8 mouse cellular contexts compared by ENCODE assay signal in the genomic region with DNA sequence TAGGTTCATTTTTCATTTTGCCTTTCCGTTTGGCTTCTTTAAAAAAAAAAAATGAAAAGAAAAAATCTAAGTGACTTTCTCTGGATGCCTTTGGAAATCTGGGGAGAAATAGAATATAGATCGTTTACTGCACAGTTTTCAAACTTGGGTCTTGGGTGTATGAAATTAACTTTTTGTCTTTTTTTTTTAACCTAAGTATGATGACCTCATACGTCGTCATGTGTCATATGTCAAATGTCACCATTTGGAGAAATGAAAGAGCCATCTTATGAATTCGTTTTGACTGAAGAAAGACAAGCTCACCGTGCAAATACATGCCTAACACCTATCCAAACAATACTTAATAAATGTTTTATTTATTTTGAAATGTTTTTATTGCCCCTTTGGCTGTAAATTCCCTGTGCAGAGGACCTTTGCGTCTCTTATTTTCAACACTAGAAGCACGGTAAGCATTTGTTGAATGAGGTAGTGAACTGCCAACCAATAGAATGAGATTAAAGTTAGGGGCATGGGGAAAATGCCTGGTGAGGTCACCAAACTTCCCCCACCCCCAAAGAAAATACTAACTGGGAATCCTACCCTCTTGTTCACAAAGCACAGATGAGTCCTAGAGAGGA. TPM values are rescaled to one million over a fixed set of nuclear protein-coding genes. Genes with fewer than 3 reads are reported as not detected.
A peak's percentile ranks its signal among the peaks of the same experiment; 100 is the strongest.
DNase-seq lines count a peak whose midpoint lies in the region; ATAC-seq and TF ChIP-seq lines count a peak whose summit lies in the region.

No protein-coding gene starts in this region.

- H3K9me3 ChIP-seq in forebrain, embryonic 13.5 days (replicated peaks), result no peaks in the 10 kb centered on the region
- H3K9me3 ChIP-seq in liver, embryonic 16.5 days (replicated peaks; ENCODE audit: control insufficient read depth, low read length), result no peaks in the 10 kb centered on the region

- DNase-seq in heart, adult 2 months, result no peak
- no peak for DNase-seq in heart, adult 9 months (ENCODE audit: low spot score in 2 of 2)
- DNase-seq in layer of hippocampus, postnatal 36 days, result no peak
- no peak for DNase-seq in frontal cortex, postnatal 25 days (ENCODE audit: low spot score in 2 of 2)
- DNase-seq in frontal cortex, adult 2 months (ENCODE audit: extremely low spot score in 1 of 2, low spot score in 1 of 2), result no peak

- no peak for TF ChIP-seq EP300 in heart, adult 2 months (IDR thresholded peaks at IDR 0.05; ENCODE audit: insufficient read depth, low read depth, low read length)

- H3K4me3 ChIP-seq in heart, adult 2 months, result peak overlapping the region; percentile 99
- peak overlapping the region; percentile 97 for H3K4me3 ChIP-seq in forebrain, embryonic 13.5 days
- peak overlapping the region; percentile 96 for H3K4me3 ChIP-seq in liver, embryonic 16.5 days (ENCODE audit: low read depth, low read length)

- H3K27me3 ChIP-seq in heart, adult 2 months (ENCODE audit: control insufficient read depth, insufficient read depth, low read length), result no peaks in the 10 kb centered on the region
- peaks cover 7% of the 10 kb centered on the region; the same call in 1 of the 2 replicates for H3K27me3 ChIP-seq in forebrain, embryonic 13.5 days
- H3K27me3 ChIP-seq in liver, embryonic 16.5 days (ENCODE audit: control insufficient read depth, insufficient read depth, low read depth, low read length), result peaks cover 3% of the 10 kb centered on the region; the same call in 1 of the 2 replicates

- H3K9ac ChIP-seq in heart, adult 2 months (ENCODE audit: low read depth, low read length), result peak overlapping the region; percentile 96
- peak overlapping the region; percentile 96 for H3K9ac ChIP-seq in forebrain, embryonic 13.5 days
- H3K9ac ChIP-seq in liver, embryonic 16.5 days (ENCODE audit: low read depth, low read length), result peak overlapping the region; percentile 93

- intact Hi-C loops in heart, adult 2 months (cut with DNase I), result loop anchor here (2.0 to 5.0 kb wide), 3 partner anchors 41 to 83 kb away; a partner anchor contains a TSS

- peaks cover 6% of the 10 kb centered on the region for H3K36me3 ChIP-seq in heart, adult 2 months (ENCODE audit: control insufficient read depth, insufficient read depth, low read length)
- H3K36me3 ChIP-seq in forebrain, embryonic 13.5 days (ENCODE audit: poor library complexity, severe bottlenecking), result no peaks in the 10 kb centered on the region
- no peaks in the 10 kb centered on the region for H3K36me3 ChIP-seq in liver, embryonic 16.5 days (ENCODE audit: control insufficient read depth, insufficient read depth)

- WGBS in heart, adult 2 months, result 16% methylated on average over 8 of the region's 8 CpGs
- WGBS in forebrain, embryonic 13.5 days, result 20% methylated on average over 8 of the region's 8 CpGs
- WGBS in liver, embryonic 16.5 days (ENCODE audit: insufficient replicate concordance), result 17% methylated on average over 8 of the region's 8 CpGs

- peaks cover 7% of the 10 kb centered on the region for H3K4me1 ChIP-seq in heart, adult 2 months (ENCODE audit: control insufficient read depth, insufficient read depth, low read length)
- H3K4me1 ChIP-seq in forebrain, embryonic 13.5 days, result peaks cover 16% of the 10 kb centered on the region
- H3K4me1 ChIP-seq in liver, embryonic 16.5 days (ENCODE audit: control insufficient read depth, low read depth, low read length), result peaks cover 12% of the 10 kb centered on the region

- peak; percentile 30 for ATAC-seq in CD4-positive, CD25-positive, alpha-beta regulatory T cell, adult 4 months
- ATAC-seq in forebrain, embryonic 13.5 days, result no peak
- no peak for ATAC-seq in liver, embryonic 16.5 days (ENCODE audit: low read depth)

- peak overlapping the region; percentile 92 for H3K27ac ChIP-seq in heart, adult 2 months
- H3K27ac ChIP-seq in forebrain, embryonic 13.5 days, result peak overlapping the region; percentile 96
- H3K27ac ChIP-seq in liver, embryonic 16.5 days (ENCODE audit: low read length), result peak overlapping the region; percentile 90

- H3K4me2 ChIP-seq in forebrain, embryonic 13.5 days, result peak overlapping the region; percentile 88
- peak overlapping the region; percentile 99 for H3K4me2 ChIP-seq in liver, embryonic 16.5 days (ENCODE audit: low read depth, low read length)

- TF ChIP-seq POLR2A in heart, adult 2 months (IDR thresholded peaks at IDR 0.05; ENCODE audit: insufficient read depth, low read depth, low read length), result no peak

- H3K79me2 ChIP-seq in heart, adult 2 months (replicated peaks; ENCODE audit: control insufficient read depth, insufficient read depth, low read length), result peaks cover 4% of the 10 kb centered on the region

- no peak for TF ChIP-seq CTCF in heart, adult 2 months (IDR thresholded peaks at IDR 0.05)

RNA-seq across cellular contexts. Expression of a gene that starts 0.8 kb away (rescaled TPM):
- total RNA-seq in heart, adult 2 months (2021), result 10 to 100 TPM; 12.3 to 13.2 TPM
- polyA plus RNA-seq in heart, adult 2 months (2012; rRNA removed), result 2.8 and 6.5 TPM in 2 replicates
- polyA plus RNA-seq in CD4-positive, CD25-positive, alpha-beta regulatory T cell, adult 4 months (2017; shearing (Covaris generic)), result 1 to 10 TPM; 3.6 to 7.2 TPM
- 3.0 and 3.5 TPM in 2 replicates for polyA plus RNA-seq in forebrain, embryonic 13.5 days (2015; fragmentation: Nextera tagmentation; extraction: Ambion mirVana)
- polyA plus RNA-seq in liver, embryonic 16.5 days (2015; fragmentation: Nextera tagmentation; extraction: Ambion mirVana), result 0.44 and 0.63 TPM in 2 replicates
- 10 to 100 TPM; 33.0 to 33.7 TPM for total RNA-seq in layer of hippocampus, postnatal 36 days (2021)
- 17.3 and 19.5 TPM in 2 replicates for polyA plus RNA-seq in frontal cortex, adult 2 months (2012; rRNA removed)

RNA-seq across cellular contexts. Expression of a gene that starts 53.9 kb away (rescaled TPM):
- 1 to 10 TPM; 2.0 to 2.4 TPM for total RNA-seq in heart, adult 2 months (2021)
- polyA plus RNA-seq in heart, adult 2 months (2012; rRNA removed), result 8.6 and 12.8 TPM in 2 replicates
- polyA plus RNA-seq in CD4-positive, CD25-positive, alpha-beta regulatory T cell, adult 4 months (2017; shearing (Covaris generic)), result not detected
- polyA plus RNA-seq in forebrain, embryonic 13.5 days (2015; fragmentation: Nextera tagmentation; extraction: Ambion mirVana), result 4.5 and 5.3 TPM in 2 replicates
- 1.0 TPM in 2 replicates for polyA plus RNA-seq in liver, embryonic 16.5 days (2015; fragmentation: Nextera tagmentation; extraction: Ambion mirVana)
- total RNA-seq in layer of hippocampus, postnatal 36 days (2021), result 1 to 10 TPM in 1 of 2 experiments, under 1 TPM in 1; 0.63 to 1.4 TPM
- 2.2 and 3.1 TPM in 2 replicates for polyA plus RNA-seq in frontal cortex, adult 2 months (2012; rRNA removed)
